Mouse (Mus musculus) cerebellum, adult 2 months (tissue): ENCODE measurements around the gene Krtap17-1. TPM values are rescaled to one million over a fixed set of nuclear protein-coding genes. Genes with fewer than 3 reads are reported as not detected.

Experiments used
- DNase-seq, 2 experiments: peaks; one replicate each; pipeline ENCODE4 v3.0.0; 2021
- H3K27ac ChIP-seq: fragments of 200-500 bp; 2 replicates; pipeline ENCODE4 v1.5.1; 2012; ENCODE audit warnings: low read length, control low read depth, inconsistent platforms; ENCODE audit not compliant: insufficient read depth
- H3K27me3 ChIP-seq: fragments of 200-500 bp; 2 replicates; pipeline ENCODE4 v1.6.1; 2012; ENCODE audit warnings: inconsistent platforms, mild to moderate bottlenecking, low read length, moderate library complexity; ENCODE audit not compliant: control insufficient read depth, insufficient read depth
- H3K4me1 ChIP-seq: fragments of 200-500 bp; 2 replicates; pipeline ENCODE4 v1.6.1; 2011; ENCODE audit warnings: low read length; ENCODE audit not compliant: control insufficient read depth, insufficient read depth
- H3K4me3 ChIP-seq: fragments of 200-500 bp; replicated peaks from 2 replicates; pipeline ENCODE3; 2011; ENCODE audit warnings: mild to moderate bottlenecking, low read depth, low read length, control low read depth; ENCODE audit not compliant: insufficient read depth
- CTCF ChIP-seq: fragments of 200-500 bp; IDR thresholded peaks from 2 replicates; pipeline ENCODE4 v1.5.1; 2011; ENCODE audit warnings: low read depth, mild to moderate bottlenecking, control low read depth, low read length, moderate library complexity, borderline replicate concordance; ENCODE audit not compliant: insufficient read depth
- POLR2A ChIP-seq: fragments of 200-500 bp; IDR thresholded peaks from 2 replicates; pipeline ENCODE4 v1.6.1; 2011; ENCODE audit warnings: low read length, control low read depth, borderline replicate concordance; ENCODE audit not compliant: insufficient read depth
- WGBS: fragments of 180-500 bp; shearing (Covaris S2); methylation state at CpG from one replicate; pipeline ENCODE4 v1.1.7; 2018; 5-methylcytosine and 5-hydroxymethylcytosine counted together
- polyA plus RNA-seq: library from polyadenylated mRNA; depleted of rRNA; stranded (reverse); fragments of >200 nt; gene quantifications from 2 replicates; pipeline ENCODE4 v1.2.3, GENCODE M21; 2012; rRNA removed

Krtap17-1 gene
- polyA plus RNA-seq, 1 experiment: 0.80 TPM

DNA sequence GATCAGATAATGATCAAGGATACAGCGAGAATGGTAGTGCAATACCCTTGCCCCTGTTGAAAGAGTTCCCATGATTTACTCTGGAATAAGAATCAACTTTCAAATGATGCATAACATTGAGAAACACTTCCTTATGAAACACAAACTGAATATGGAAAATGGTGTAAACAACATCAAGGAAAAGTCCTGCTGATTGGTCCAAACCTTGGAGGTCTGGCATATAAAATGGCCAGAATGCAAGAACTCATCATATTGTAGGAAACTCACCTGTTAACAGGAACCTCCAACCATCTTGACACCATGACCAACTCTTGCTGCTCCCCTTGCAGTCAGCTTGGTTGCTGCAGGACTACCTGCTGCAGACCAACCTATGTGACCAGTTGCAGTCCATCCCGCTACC is 45.6 kb downstream of the Krtap17-1 start, which contains the start of gene Krtap9-5:
Gene Krtap9-5, plus strand, starts transcription at position 301 of the 400 bp plus-strand sequence.
- 92% methylated on average over 2 of the region's 2 CpGs for WGBS
- TF ChIP-seq POLR2A (no peak), CTCF (no peak)
- no peak within 1 kb of the TSS for H3K27ac ChIP-seq
- H3K27me3 ChIP-seq: no peaks in the 10 kb centered on the region; the same call in 1 of the 2 replicates
- no peak for DNase-seq
- no peak within 1 kb of the TSS for H3K4me3 ChIP-seq
- H3K4me1 ChIP-seq: no peaks in the 10 kb centered on the region

Other genes with a start within 250 kb of the Krtap17-1 start
- not detected in 2 replicates for gene Gm11595, start 221.1 kb downstream of the Krtap17-1 start, polyA plus RNA-seq
- gene Krtap4-8, start 213.3 kb downstream of the Krtap17-1 start, polyA plus RNA-seq: not detected in 2 replicates
- not detected in 2 replicates for gene Krtap4-9, start 208.8 kb downstream of the Krtap17-1 start, polyA plus RNA-seq
- gene Gm11596, start 200.5 kb downstream of the Krtap17-1 start, polyA plus RNA-seq: not detected in 2 replicates
- gene Gm11569, start 195.1 kb downstream of the Krtap17-1 start, polyA plus RNA-seq: not detected in 2 replicates
- not detected in 2 replicates for gene Gm11554, start 189.5 kb downstream of the Krtap17-1 start, polyA plus RNA-seq
- gene Krtap4-13, start 184.1 kb downstream of the Krtap17-1 start, polyA plus RNA-seq: not detected in 2 replicates
- gene Gm11564, start 178.3 kb downstream of the Krtap17-1 start, polyA plus RNA-seq: not detected in 2 replicates
- not detected in 2 replicates for gene 2300003K06Rik, start 155.9 kb downstream of the Krtap17-1 start, polyA plus RNA-seq
- gene Krtap4-16, start 142.4 kb downstream of the Krtap17-1 start, polyA plus RNA-seq: not detected in 2 replicates
- gene Gm11568, start 136.1 kb downstream of the Krtap17-1 start, polyA plus RNA-seq: not detected in 2 replicates
- gene Gm11559, start 129.5 kb downstream of the Krtap17-1 start, polyA plus RNA-seq: not detected in 2 replicates
- gene Krtap9-1, start 120.6 kb downstream of the Krtap17-1 start, polyA plus RNA-seq: not detected in 2 replicates
- not detected in 2 replicates for gene Gm11567, start 114.8 kb downstream of the Krtap17-1 start, polyA plus RNA-seq
- not detected in 2 replicates for gene Krtap31-1, start 86.1 kb downstream of the Krtap17-1 start, polyA plus RNA-seq
- gene Gm11565, start 79.2 kb downstream of the Krtap17-1 start, polyA plus RNA-seq: not detected in 2 replicates
- gene Krtap31-2, start 57.7 kb downstream of the Krtap17-1 start, polyA plus RNA-seq: not detected in 2 replicates
- gene Krtap9-5, start 45.5 kb downstream of the Krtap17-1 start, polyA plus RNA-seq: not detected in 2 replicates
- not detected in 2 replicates for gene Krtap29-1, start 14.9 kb downstream of the Krtap17-1 start, polyA plus RNA-seq
- gene Krtap16-1, start 7.4 kb downstream of the Krtap17-1 start, polyA plus RNA-seq: not detected in 2 replicates
- gene Krt33a, start 22.2 kb upstream of the Krtap17-1 start, polyA plus RNA-seq: not detected in 2 replicates
- gene Krt33b, start 35.9 kb upstream of the Krtap17-1 start, polyA plus RNA-seq: not detected in 2 replicates
- gene Krt34, start 47.6 kb upstream of the Krtap17-1 start, polyA plus RNA-seq: not detected in 2 replicates
- gene Krt31, start 56.6 kb upstream of the Krtap17-1 start, polyA plus RNA-seq: not detected in 2 replicates
- not detected in 2 replicates for gene Krt32, start 94.2 kb upstream of the Krtap17-1 start, polyA plus RNA-seq
- not detected in 2 replicates for gene Krt35, start 102.2 kb upstream of the Krtap17-1 start, polyA plus RNA-seq
- not detected in 2 replicates for gene Krt36, start 111.6 kb upstream of the Krtap17-1 start, polyA plus RNA-seq
- not detected in 2 replicates for gene Krt13, start 127.6 kb upstream of the Krtap17-1 start, polyA plus RNA-seq
- 0.08 and 0.35 TPM in 2 replicates for gene Krt15, start 141.9 kb upstream of the Krtap17-1 start, polyA plus RNA-seq
- 0.36 and 0.51 TPM in 2 replicates for gene Krt19, start 154.7 kb upstream of the Krtap17-1 start, polyA plus RNA-seq
- 0.62 and 1.5 TPM in 2 replicates for gene Krt9, start 199.3 kb upstream of the Krtap17-1 start, polyA plus RNA-seq
- gene Krt14, start 213.6 kb upstream of the Krtap17-1 start, polyA plus RNA-seq: 0.11 and 0.13 TPM in 2 replicates